Mouse (Mus musculus) brown adipose tissue, adult 24 weeks (tissue): ENCODE results near the gene Drp2. TPM values are rescaled to one million over a fixed set of nuclear protein-coding genes. Genes with fewer than 3 reads are reported as not detected.

Experiments used
- H3K27ac ChIP-seq: fragments of 200-500 bp; replicated peaks from 2 replicates; pipeline ENCODE4 v1.5.1; 2012; ENCODE audit warnings: low read depth, mild to moderate bottlenecking, low read length
- H3K4me1 ChIP-seq: fragments of 200-500 bp; 2 replicates; pipeline ENCODE4 v1.6.1; 2012; ENCODE audit warnings: low read length, mixed read lengths; ENCODE audit not compliant: control insufficient read depth, insufficient read depth, insufficient read length
- H3K4me3 ChIP-seq: fragments of 200-500 bp; 2 replicates; pipeline ENCODE4 v1.5.1; 2012; ENCODE audit warnings: low read depth, mild to moderate bottlenecking, low read length, moderate library complexity; ENCODE audit not compliant: insufficient read depth
- polyA plus RNA-seq: library from polyadenylated mRNA; stranded (reverse); fragments of >200 nt; gene quantifications from 2 replicates; pipeline ENCODE4 v1.2.4, GENCODE M21; 2012; ENCODE audit not compliant: missing spikeins, insufficient read depth, insufficient read length

The Drp2 gene
- 0.29 and 0.40 TPM in 2 replicates for polyA plus RNA-seq

DNA sequence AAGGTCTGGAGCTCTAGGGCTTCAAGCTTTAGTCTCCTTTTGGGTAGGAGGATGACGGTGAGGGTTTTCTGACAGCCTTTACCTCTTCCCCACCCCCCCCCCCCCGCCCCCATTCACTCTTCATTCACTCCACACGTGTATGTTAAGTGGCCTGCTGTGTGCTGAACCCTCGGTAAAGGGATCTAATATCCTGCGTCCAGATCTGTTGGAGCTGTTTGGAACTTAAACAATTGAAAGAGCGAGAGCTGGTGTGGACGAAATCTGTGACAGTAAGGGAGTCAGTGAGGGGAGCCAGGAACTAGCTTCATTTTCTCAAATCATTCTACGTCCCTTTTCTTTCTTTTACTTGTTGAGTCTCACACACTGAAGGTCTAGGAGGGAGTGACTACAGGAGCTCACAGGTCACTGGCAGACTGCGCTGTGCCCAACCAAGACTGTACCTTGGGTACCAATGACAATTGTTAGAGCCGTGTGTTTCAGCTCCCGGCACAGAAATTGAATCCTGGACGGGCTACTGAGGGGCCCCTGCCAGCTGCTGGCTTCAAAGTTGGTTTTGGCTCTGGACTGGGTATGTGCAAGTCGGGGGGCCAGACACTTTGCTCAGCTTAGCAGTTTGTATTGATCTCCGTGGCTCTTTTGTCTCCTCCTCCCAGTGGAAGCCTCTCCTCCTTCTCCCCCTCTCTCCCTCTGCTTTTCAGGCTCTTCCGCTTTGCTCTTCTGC, at the start of gene Drp2:
TSS of gene Drp2 (plus strand) at position 689 of the 721 bp plus-strand sequence.
- Histone ChIP-seq H3K27ac (no peak within 1 kb of the TSS), H3K4me1 (no peaks in the 10 kb centered on the region), H3K4me3 (peak within 1 kb of the TSS; percentile 30)

DNA sequence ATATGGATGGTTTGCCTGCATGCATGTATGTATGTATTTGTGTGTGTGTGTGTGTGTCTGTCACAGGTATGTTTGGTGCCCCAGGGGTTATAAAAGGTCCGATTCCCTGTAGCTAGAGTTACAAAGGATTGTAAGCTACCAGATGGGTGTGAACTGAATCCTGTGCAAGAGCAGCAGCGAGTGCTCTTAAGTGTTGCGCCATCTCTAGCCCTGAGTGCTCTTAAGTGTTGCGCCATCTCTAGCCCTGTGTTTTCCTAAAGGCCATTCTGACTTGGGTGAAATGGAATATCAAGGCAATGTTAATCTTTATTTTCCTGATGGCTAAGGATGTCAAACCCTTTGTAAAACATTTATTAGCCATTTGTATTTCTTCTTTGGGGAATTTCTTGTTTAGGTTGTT, 45.0 kb upstream of the Drp2 start:
- Histone ChIP-seq H3K4me3 (no peak overlapping the region), H3K4me1 (no peaks in the 10 kb centered on the region), H3K27ac (no peak overlapping the region)

DNA sequence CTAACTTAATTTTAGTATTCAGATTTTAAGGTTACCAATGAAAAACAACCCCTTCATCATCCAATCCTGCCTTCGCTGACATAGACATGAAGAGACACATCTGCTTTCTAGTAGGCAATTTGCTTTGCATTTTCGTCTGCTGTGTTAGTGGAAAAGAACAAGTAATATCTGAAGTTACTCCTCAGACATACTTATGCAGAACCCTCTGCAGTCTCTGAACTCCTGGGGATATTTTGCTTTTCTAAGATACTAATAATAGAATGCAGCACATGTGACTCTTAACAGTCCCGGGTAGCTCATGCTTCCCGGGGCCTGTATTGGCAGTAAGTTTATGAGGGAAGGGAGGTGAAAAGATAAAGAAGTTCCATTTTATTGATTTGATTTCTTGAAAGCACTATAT, 42.2 kb upstream of the Drp2 start:
- no peak overlapping the region for H3K4me3 ChIP-seq
- H3K4me1 ChIP-seq, result no peaks in the 10 kb centered on the region
- H3K27ac ChIP-seq, result no peak overlapping the region

DNA sequence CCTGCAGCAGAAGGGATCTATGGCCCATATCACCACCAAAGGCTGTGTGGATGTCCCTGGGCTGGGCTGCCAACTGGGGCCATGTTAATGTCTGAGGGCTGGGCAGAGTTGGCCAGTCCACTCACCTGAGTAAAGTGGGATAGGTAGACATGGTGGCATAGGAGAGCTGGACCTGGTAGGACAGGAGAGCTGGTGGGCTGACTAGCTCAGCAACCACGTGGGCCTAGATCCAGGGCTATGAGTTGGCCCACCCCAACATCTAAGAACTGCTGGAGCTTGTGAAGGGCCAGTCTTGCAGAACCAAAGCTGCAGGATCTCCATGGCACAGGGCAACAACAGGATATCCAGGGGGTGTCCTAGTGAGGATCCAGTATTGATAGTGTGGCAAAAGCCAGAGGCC, 38.9 kb upstream of the Drp2 start:
- Histone ChIP-seq H3K4me1 (no peaks in the 10 kb centered on the region), H3K4me3 (no peak overlapping the region), H3K27ac (no peak overlapping the region)

DNA sequence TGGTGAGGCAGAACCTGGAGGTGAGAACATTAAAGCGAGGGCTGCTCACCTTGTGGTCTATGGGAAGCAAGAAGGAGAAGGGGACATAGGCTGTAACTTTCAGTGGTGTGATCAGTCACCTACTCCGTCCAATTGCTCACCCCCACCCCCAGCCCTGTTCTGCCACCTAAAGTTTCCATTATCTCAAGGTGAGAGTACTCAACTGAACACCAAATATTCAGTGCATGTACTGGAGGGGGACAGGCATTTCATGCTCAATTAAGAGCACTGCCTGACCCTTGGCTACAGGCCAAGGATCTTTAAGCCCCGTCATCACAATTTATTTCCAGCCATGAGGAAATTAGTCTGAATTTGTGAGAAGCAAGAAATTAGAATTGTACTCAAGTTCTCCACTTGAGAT, 37.8 kb upstream of the Drp2 start:
- Histone ChIP-seq H3K27ac (no peak overlapping the region), H3K4me1 (no peaks in the 10 kb centered on the region), H3K4me3 (no peak overlapping the region)

DNA sequence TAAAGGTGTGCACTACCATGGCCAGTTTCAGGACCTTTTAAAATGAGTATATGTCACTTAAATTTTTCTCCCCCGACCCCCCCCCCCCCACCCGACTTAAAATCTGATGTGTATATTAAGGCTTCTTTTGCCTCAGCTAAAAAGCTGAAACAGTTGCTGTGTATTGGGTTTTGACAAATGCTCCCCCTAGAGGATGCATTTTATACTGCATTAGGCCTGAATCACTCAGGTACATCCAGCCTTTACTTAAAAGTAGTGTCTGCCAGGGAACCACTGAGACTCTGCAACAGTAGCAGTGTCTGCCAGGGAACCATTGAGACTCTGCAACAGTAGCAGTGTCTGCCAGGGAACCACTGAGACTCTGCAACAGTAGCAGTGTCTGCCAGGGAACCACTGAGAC, 33.1 kb upstream of the Drp2 start:
- H3K4me1 ChIP-seq, result no peaks in the 10 kb centered on the region
- no peak overlapping the region for H3K4me3 ChIP-seq
- H3K27ac ChIP-seq, result no peak overlapping the region

DNA sequence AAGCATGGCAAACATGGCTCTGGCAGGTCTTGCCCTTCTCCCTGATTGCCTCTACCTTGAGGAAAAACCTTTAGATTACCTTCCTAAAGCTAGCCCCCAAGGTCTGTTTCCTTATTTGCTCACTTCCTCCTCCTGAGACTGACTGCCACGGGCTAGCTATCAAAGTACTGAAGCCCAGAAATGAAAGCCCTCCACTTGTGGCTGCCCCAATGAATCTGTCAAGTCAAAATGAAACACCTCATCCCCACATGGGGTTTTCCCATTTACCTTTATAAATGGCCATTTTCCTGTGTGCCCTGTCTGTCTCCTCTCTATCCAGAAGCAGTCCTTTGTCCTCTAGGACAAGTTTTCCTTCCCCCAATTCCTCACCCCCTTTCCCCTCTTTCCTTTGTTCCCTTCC, 30.2 kb upstream of the Drp2 start:
- Histone ChIP-seq H3K4me1 (no peaks in the 10 kb centered on the region), H3K27ac (no peak overlapping the region), H3K4me3 (no peak overlapping the region)

DNA sequence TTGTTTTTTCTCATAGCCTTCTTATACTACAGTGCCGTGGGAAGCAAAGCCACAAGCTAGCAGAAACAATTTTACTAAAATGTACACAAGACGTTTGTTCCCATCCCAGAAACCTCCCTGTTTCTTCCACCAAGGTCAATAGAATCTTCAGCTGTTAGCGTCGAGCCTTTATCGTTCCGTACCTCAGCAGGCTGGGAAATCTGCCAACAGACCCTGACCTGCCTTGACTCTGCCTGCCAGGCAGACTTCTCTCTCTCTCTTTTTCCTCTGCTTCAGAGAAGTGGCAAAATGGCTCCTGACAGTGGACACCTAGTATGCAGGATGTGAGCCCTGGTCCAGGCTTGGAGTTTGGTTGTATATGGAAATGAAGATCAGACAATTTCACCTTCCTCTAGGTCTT, 19.5 kb upstream of the Drp2 start:
- Histone ChIP-seq H3K4me3 (no peak overlapping the region), H3K4me1 (no peaks in the 10 kb centered on the region), H3K27ac (no peak overlapping the region)

DNA sequence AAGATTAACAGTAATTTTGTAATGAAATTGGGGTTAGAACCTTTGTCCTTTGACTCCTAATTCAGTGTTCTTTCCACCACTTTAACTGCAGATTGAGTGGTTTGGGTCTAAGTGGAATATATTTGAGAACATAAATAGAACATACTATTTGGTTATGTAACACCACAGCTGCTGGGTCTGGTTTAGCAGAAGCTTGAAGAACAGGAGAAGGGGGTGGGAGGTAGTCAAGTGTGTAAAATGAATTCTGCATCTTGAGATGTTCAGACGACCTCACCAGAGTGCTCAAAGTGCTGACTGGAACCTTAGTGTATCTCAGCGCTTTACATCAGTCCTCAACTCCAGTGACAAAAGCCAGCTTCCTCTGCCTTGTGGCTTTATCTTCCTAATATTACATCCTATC, 5.4 kb upstream of the Drp2 start:
- no peaks in the 10 kb centered on the region for H3K4me1 ChIP-seq
- H3K27ac ChIP-seq, result no peak overlapping the region
- no peak overlapping the region for H3K4me3 ChIP-seq

DNA sequence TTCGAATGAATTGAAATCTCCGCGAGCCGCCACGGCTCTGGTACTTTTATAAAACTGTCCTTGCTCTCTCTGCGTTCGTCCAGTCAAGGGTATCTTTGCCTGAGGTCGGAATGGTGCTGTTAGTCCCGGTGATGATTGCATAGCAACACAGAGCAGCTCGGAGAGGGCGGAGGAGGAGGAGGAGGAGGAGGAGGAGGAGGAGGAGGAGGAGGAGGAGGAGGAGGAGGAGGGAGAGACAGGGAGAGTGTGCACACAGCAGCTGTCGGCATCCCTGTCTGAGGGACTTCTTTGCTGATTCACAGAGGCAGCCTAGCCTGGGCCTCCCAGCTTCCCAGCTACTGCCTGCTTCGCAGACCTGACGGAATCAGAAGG, 219 bp downstream of the Drp2 start:
- H3K4me3 ChIP-seq, result no peak overlapping the region
- H3K27ac ChIP-seq, result no peak overlapping the region
- H3K4me1 ChIP-seq, result no peaks in the 10 kb centered on the region

DNA sequence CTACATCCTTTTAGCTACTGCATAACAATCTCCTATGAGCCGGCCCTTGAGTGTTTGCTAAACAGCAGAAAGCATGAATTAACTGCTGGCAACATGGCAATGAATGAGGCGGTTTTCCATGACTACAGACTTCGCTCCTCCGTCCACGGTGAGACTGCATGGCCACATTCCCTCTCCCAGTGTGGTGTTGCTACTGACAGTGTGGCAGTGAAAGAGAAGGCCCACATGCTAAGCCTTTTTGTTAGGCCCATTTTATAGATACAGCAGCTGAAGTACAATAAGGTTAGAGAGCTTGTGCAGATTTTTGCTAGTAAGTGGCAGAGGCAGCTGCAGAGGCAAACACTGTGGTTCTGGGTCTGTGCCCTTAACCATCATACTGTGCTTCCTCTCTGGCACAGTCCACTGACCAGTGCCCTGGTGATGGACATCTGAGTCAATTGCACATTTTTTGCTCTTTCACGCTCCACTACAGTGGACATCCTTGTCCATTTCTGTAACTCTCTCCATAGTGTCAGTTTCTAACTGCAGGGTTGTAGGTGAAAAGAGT, 5.1 kb downstream of the Drp2 start:
- Histone ChIP-seq H3K4me1 (no peaks in the 10 kb centered on the region), H3K4me3 (no peak overlapping the region), H3K27ac (no peak overlapping the region)

DNA sequence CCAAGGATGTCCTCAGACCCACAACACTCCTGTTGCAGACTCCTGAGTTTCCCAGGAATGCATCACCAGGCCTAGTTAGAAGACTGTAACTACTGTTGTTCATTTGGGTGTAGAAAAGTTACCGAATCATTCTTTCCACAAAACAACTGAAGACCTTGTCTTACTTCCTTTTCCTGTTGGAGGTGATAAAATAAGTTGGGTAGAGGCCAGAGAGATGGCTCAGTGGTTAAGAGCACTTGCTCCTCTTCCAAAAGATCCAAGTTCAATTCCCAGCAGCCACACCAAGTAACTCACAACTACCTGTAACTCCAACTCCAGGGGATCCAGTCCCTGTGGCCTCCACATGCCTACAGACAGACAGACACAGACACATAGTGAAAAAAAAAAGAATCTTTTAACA, 7.7 kb downstream of the Drp2 start:
- Histone ChIP-seq H3K4me3 (no peak overlapping the region), H3K27ac (no peak overlapping the region)

DNA sequence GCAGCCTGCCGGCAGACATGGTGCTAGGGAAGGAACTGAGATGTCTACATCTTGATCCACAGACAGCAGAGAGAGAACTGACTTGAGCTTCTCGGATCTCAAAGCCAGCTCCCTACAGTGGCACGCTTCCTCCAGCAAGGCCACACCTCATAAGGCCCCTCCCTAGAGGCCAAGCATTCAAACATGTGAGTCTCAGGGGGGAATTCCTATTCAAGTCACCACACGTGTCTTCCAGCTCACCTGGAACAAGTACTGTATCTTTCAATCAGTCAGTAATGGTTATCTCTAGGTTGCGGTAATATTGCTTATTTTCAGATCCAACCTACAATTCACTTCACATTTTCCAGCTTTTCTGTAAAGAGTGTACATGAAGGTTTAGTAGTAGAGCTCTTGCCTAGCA, 15.7 kb downstream of the Drp2 start:
- no peak overlapping the region for H3K27ac ChIP-seq
- H3K4me1 ChIP-seq, result no peaks in the 10 kb centered on the region
- no peak overlapping the region for H3K4me3 ChIP-seq

More for the DNA sequence above, 7.7 kb downstream of the Drp2 start:
- H3K4me1 ChIP-seq, result no peaks in the 10 kb centered on the region

DNA sequence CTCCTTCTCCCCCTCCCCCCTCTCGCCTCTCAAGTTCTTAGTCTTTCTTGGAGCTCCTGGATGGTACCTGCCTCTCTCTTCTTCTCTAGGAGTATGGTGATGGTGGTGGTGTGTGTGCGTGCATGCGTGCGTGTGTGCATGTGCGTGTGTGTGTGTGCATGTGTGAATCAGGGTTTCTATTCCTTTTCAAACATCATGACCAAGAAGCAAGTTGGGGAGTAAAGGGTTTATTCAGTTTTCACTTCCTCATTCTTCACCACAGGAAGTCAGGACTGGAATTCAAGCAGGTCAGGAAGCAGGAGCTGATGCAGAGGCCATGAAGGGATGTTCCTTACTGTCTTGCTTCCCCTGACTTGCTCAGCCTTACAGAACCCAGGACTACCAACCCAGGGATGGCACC, 19.9 kb downstream of the Drp2 start:
- no peaks in the 10 kb centered on the region for H3K4me1 ChIP-seq
- no peak overlapping the region for H3K27ac ChIP-seq
- no peak overlapping the region for H3K4me3 ChIP-seq

DNA sequence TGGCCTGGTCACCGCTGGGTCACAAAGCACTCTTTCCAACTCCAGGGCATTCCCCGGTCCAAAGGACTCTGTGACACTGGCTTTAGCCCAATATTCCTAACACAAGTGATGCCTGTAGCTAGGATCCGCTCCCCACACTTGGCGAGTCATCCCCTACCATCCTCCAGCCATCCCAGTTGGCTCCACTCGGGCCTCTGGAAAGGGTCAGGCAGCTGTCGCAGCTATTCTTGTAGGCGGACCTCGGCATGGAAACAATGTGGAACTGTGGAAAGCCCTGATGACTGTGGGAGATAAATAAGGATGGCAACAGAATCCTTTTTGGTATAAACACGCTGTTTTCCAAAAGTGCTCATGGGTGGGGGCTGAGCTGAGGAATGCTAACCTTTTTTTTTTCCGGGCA, 21.4 kb downstream of the Drp2 start:
- no peak overlapping the region for H3K27ac ChIP-seq
- H3K4me3 ChIP-seq, result no peak overlapping the region
- H3K4me1 ChIP-seq, result no peaks in the 10 kb centered on the region

DNA sequence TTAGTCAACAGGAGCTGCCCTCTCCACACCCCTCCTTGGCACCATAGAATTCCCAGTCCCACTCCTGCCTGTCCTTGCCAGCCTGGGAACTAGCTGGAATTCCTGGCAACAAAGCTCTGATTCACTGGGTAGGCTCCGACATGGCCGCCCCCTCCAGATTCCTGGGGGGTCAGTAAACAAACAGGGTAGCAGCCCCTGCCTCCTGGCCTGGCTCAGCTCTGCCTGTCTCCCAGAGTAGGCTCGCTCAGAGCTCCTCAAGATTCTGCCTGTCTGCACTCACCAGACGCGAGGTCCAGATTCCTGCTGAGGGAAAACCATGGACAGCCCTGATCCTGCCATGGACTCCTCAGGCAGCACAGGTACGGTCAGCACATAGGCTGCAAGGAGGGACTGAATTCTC, 22.5 kb downstream of the Drp2 start:
- Histone ChIP-seq H3K4me3 (no peak overlapping the region), H3K4me1 (no peaks in the 10 kb centered on the region), H3K27ac (no peak overlapping the region)
